Comparison of ENCODE assay signal across 8 mouse cellular contexts in the genomic region with DNA sequence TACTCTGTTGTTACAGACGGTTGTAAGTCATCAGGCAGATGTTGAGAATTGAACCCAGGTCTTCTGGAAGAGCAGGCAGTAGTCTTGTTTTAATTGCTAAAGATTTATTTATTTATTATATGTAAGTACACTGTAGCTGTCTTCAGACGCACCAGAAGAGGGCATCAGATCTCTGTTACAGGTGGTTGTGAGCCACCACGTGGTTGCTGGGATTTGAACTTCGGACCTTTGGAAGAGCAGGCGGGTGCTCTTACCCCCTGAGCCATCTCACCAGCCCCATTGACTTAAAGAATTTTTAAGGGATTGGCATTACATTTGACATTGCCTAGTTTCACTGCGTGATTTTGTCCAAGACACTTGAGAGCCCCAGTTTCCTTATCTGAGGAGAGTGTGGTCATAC. TPM values are rescaled to one million over a fixed set of nuclear protein-coding genes. Genes with fewer than 3 reads are reported as not detected.
A peak's percentile ranks its signal among the peaks of the same experiment; 100 is the strongest.
DNase-seq lines count a peak whose midpoint lies in the region; ATAC-seq and TF ChIP-seq lines count a peak whose summit lies in the region.
"Not testable (repeated sequence)": the region's sequence is repeated elsewhere in the genome, so short reads cannot be mapped to it uniquely, and the experiment has no call there.

No protein-coding gene starts in this region.

- not testable (repeated sequence) for H3K27me3 ChIP-seq in embryonic facial prominence, embryonic 12.5 days; heart, embryonic 15.5 days; hindbrain, postnatal 0 days (ENCODE audit: insufficient read depth, low read length); kidney, embryonic 14.5 days (ENCODE audit: control insufficient read depth, insufficient read depth, low read length); limb, embryonic 13.5 days; midbrain, embryonic 11.5 days (ENCODE audit: control insufficient read depth, insufficient read depth, low read length); stomach, embryonic 16.5 days (ENCODE audit: control insufficient read depth, insufficient read depth, low read length)

- not testable (repeated sequence) for H3K4me1 ChIP-seq in embryonic facial prominence, embryonic 12.5 days; hindbrain, postnatal 0 days (ENCODE audit: insufficient read depth, low read length); kidney, embryonic 14.5 days (ENCODE audit: control insufficient read depth, insufficient read depth, low read length); limb, embryonic 13.5 days; midbrain, embryonic 11.5 days (ENCODE audit: control insufficient read depth, insufficient read depth, low read length); stomach, embryonic 16.5 days (ENCODE audit: control insufficient read depth, insufficient read depth, low read length)
- peaks cover 26% of the 10 kb centered on the region for H3K4me1 ChIP-seq in heart, embryonic 15.5 days (replicated peaks)

- H3K27ac ChIP-seq in embryonic facial prominence, embryonic 12.5 days, result peak overlapping the region; percentile 7; the same call in 1 of the 2 replicates
- H3K27ac ChIP-seq in gastrocnemius, adult 2 months, result peak overlapping the region; percentile 20; the same call in 1 of the 2 replicates
- H3K27ac ChIP-seq in heart, embryonic 15.5 days, result peak overlapping the region; percentile 78
- H3K27ac ChIP-seq in hindbrain, postnatal 0 days, result peak overlapping the region; percentile 64; the same call in 1 of the 2 replicates
- peak overlapping the region; percentile 66; the same call in 1 of the 2 replicates for H3K27ac ChIP-seq in kidney, embryonic 14.5 days (ENCODE audit: low read depth, low read length)
- peak overlapping the region; percentile 58; the same call in 1 of the 2 replicates for H3K27ac ChIP-seq in limb, embryonic 13.5 days
- not testable (repeated sequence) for H3K27ac ChIP-seq in midbrain, embryonic 11.5 days (ENCODE audit: low read depth, low read length)
- peak overlapping the region; percentile 58; the same call in 1 of the 2 replicates for H3K27ac ChIP-seq in stomach, embryonic 16.5 days (ENCODE audit: low read length)

- not testable (repeated sequence) for H3K9ac ChIP-seq in embryonic facial prominence, embryonic 12.5 days; heart, embryonic 15.5 days; hindbrain, postnatal 0 days (replicated peaks; ENCODE audit: low read length); kidney, embryonic 14.5 days (ENCODE audit: low read depth, low read length); limb, embryonic 13.5 days; midbrain, embryonic 11.5 days (ENCODE audit: low read length); stomach, embryonic 16.5 days (ENCODE audit: low read length)

- not testable (repeated sequence) for H3K4me3 ChIP-seq in embryonic facial prominence, embryonic 12.5 days; gastrocnemius, adult 2 months; heart, embryonic 15.5 days; hindbrain, postnatal 0 days (ENCODE audit: low read length); kidney, embryonic 14.5 days (ENCODE audit: low read length); limb, embryonic 13.5 days; midbrain, embryonic 11.5 days (ENCODE audit: low read depth, low read length); stomach, embryonic 16.5 days (replicated peaks; ENCODE audit: low read length)

- H3K4me2 ChIP-seq in embryonic facial prominence, embryonic 12.5 days (replicated peaks); hindbrain, postnatal 0 days (ENCODE audit: low read depth, low read length); kidney, embryonic 14.5 days (replicated peaks; ENCODE audit: low read depth, low read length); limb, embryonic 13.5 days (replicated peaks); midbrain, embryonic 11.5 days; stomach, embryonic 16.5 days (ENCODE audit: low read depth, low read length): not testable (repeated sequence)
- H3K4me2 ChIP-seq in heart, embryonic 15.5 days, result peak overlapping the region; percentile 47

- ATAC-seq in embryonic facial prominence, embryonic 12.5 days (ENCODE audit: insufficient number of reproducible peaks, insufficient read depth, low FRiP score, low TSS enrichment); heart, embryonic 15.5 days (replicated peaks; ENCODE audit: insufficient number of reproducible peaks, insufficient read depth, low FRiP score, low read depth); hindbrain, postnatal 0 days; kidney, embryonic 14.5 days (ENCODE audit: low FRiP score, low TSS enrichment); limb, embryonic 13.5 days (ENCODE audit: low FRiP score, low read depth); midbrain, embryonic 11.5 days (ENCODE audit: low FRiP score); stomach, embryonic 16.5 days (ENCODE audit: insufficient read depth, low FRiP score): not testable (repeated sequence)

- H3K9me3 ChIP-seq in embryonic facial prominence, embryonic 12.5 days; heart, embryonic 15.5 days (replicated peaks); hindbrain, postnatal 0 days (ENCODE audit: low read length); kidney, embryonic 14.5 days (ENCODE audit: control insufficient read depth, low read length); limb, embryonic 13.5 days; midbrain, embryonic 11.5 days (ENCODE audit: control insufficient read depth, low read length); stomach, embryonic 16.5 days (replicated peaks; ENCODE audit: control insufficient read depth, low read length): not testable (repeated sequence)

- not testable (repeated sequence) for DNase-seq in gastrocnemius, adult 2 months; hindbrain, postnatal 0 days (ENCODE audit: low spot score)
- DNase-seq in midbrain, embryonic 11.5 days (ENCODE audit: low spot score, missing footprints), result peak; percentile 45

- TF ChIP-seq CTCF in gastrocnemius, adult 2 months (IDR thresholded peaks at IDR 0.05), result peak; percentile 1; the same call in 1 of the 2 replicates
- TF ChIP-seq CTCF in hindbrain, postnatal 0 days (IDR thresholded peaks at IDR 0.05; ENCODE audit: low read depth), result peak; percentile 11; the same call in 1 of the 2 replicates

- WGBS in embryonic facial prominence, embryonic 12.5 days, result 78% methylated on average over 6 of the region's 6 CpGs
- WGBS in heart, embryonic 15.5 days, result 80% methylated on average over 6 of the region's 6 CpGs
- 73% methylated on average over 6 of the region's 6 CpGs for WGBS in hindbrain, postnatal 0 days
- WGBS in kidney, embryonic 14.5 days, result 77% methylated on average over 6 of the region's 6 CpGs
- 79% methylated on average over 6 of the region's 6 CpGs for WGBS in limb, embryonic 13.5 days
- WGBS in midbrain, embryonic 11.5 days, result 74% methylated on average over 6 of the region's 6 CpGs
- WGBS in stomach, embryonic 16.5 days, result 71% methylated on average over 6 of the region's 6 CpGs

- intact Hi-C loops in gastrocnemius, adult 2 months (cut with DNase I), result not testable (repeated sequence)

- peaks cover 54% of the 10 kb centered on the region for H3K36me3 ChIP-seq in embryonic facial prominence, embryonic 12.5 days
- H3K36me3 ChIP-seq in heart, embryonic 15.5 days, result peaks cover 29% of the 10 kb centered on the region
- H3K36me3 ChIP-seq in hindbrain, postnatal 0 days (ENCODE audit: insufficient read depth, low read length), result peaks cover 26% of the 10 kb centered on the region
- H3K36me3 ChIP-seq in kidney, embryonic 14.5 days (ENCODE audit: control insufficient read depth, insufficient read depth, low read length), result peaks cover 58% of the 10 kb centered on the region
- H3K36me3 ChIP-seq in limb, embryonic 13.5 days, result peaks cover 78% of the 10 kb centered on the region
- H3K36me3 ChIP-seq in midbrain, embryonic 11.5 days (ENCODE audit: control insufficient read depth, insufficient read depth, low read length); stomach, embryonic 16.5 days (ENCODE audit: control insufficient read depth, insufficient read depth, low read length): not testable (repeated sequence)

RNA-seq across cellular contexts. Expression of a gene that starts 6.0 kb away (rescaled TPM):
- 14.1 and 14.7 TPM in 2 replicates for polyA plus RNA-seq in embryonic facial prominence, embryonic 12.5 days (2016; fragmentation: Nextera tagmentation; extraction: Ambion mirVana)
- total RNA-seq in gastrocnemius, adult 2 months (2021), result 1 to 10 TPM; 3.9 to 5.2 TPM
- 6.1 and 9.6 TPM in 2 replicates for polyA plus RNA-seq in heart, embryonic 15.5 days (2015; fragmentation: Nextera tagmentation; extraction: Ambion mirVana)
- total RNA-seq in hindbrain, postnatal 0 days (2014; rRNA removed), result 14.6 and 17.9 TPM in 2 replicates
- 8.6 and 8.9 TPM in 2 replicates for polyA plus RNA-seq in hindbrain, postnatal 0 days (2015; fragmentation: Nextera tagmentation; extraction: Ambion mirVana)
- 17.3 and 18.4 TPM in 2 replicates for polyA plus RNA-seq in kidney, embryonic 14.5 days (2014; fragmentation: Nextera tagmentation; extraction: Ambion mirVana)
- polyA plus RNA-seq in limb, embryonic 13.5 days (2015; fragmentation: Nextera tagmentation; extraction: Ambion mirVana), result 14.7 and 15.7 TPM in 2 replicates
- polyA plus RNA-seq in midbrain, embryonic 11.5 days (2014; fragmentation: Nextera tagmentation; extraction: Ambion mirVana), result 12.2 and 13.8 TPM in 2 replicates
- polyA plus RNA-seq in stomach, embryonic 16.5 days (2015; fragmentation: Nextera tagmentation; extraction: Ambion mirVana), result 12.0 and 12.6 TPM in 2 replicates

RNA-seq across cellular contexts. Expression of a gene that starts 11.1 kb away (rescaled TPM):
- polyA plus RNA-seq in embryonic facial prominence, embryonic 12.5 days (2016; fragmentation: Nextera tagmentation; extraction: Ambion mirVana), result 94.1 and 96.3 TPM in 2 replicates
- total RNA-seq in gastrocnemius, adult 2 months (2021), result 10 to 100 TPM; 39.3 to 39.5 TPM
- polyA plus RNA-seq in heart, embryonic 15.5 days (2015; fragmentation: Nextera tagmentation; extraction: Ambion mirVana), result 110 and 122 TPM in 2 replicates
- 96.5 and 105 TPM in 2 replicates for total RNA-seq in hindbrain, postnatal 0 days (2014; rRNA removed)
- polyA plus RNA-seq in hindbrain, postnatal 0 days (2015; fragmentation: Nextera tagmentation; extraction: Ambion mirVana), result 109 and 111 TPM in 2 replicates
- 112 and 114 TPM in 2 replicates for polyA plus RNA-seq in kidney, embryonic 14.5 days (2014; fragmentation: Nextera tagmentation; extraction: Ambion mirVana)
- 97.9 and 100 TPM in 2 replicates for polyA plus RNA-seq in limb, embryonic 13.5 days (2015; fragmentation: Nextera tagmentation; extraction: Ambion mirVana)
- polyA plus RNA-seq in midbrain, embryonic 11.5 days (2014; fragmentation: Nextera tagmentation; extraction: Ambion mirVana), result 61.6 and 65.4 TPM in 2 replicates
- 82.5 and 87.8 TPM in 2 replicates for polyA plus RNA-seq in stomach, embryonic 16.5 days (2015; fragmentation: Nextera tagmentation; extraction: Ambion mirVana)

RNA-seq across cellular contexts. Expression of a gene that starts 25.8 kb away (rescaled TPM):
- 28.2 and 28.9 TPM in 2 replicates for polyA plus RNA-seq in embryonic facial prominence, embryonic 12.5 days (2016; fragmentation: Nextera tagmentation; extraction: Ambion mirVana)
- total RNA-seq in gastrocnemius, adult 2 months (2021), result 10 to 100 TPM; 10.2 to 10.3 TPM
- 9.0 and 12.0 TPM in 2 replicates for polyA plus RNA-seq in heart, embryonic 15.5 days (2015; fragmentation: Nextera tagmentation; extraction: Ambion mirVana)
- 34.4 and 34.6 TPM in 2 replicates for total RNA-seq in hindbrain, postnatal 0 days (2014; rRNA removed)
- 12.3 and 12.8 TPM in 2 replicates for polyA plus RNA-seq in hindbrain, postnatal 0 days (2015; fragmentation: Nextera tagmentation; extraction: Ambion mirVana)
- 18.2 and 27.2 TPM in 2 replicates for polyA plus RNA-seq in kidney, embryonic 14.5 days (2014; fragmentation: Nextera tagmentation; extraction: Ambion mirVana)
- polyA plus RNA-seq in limb, embryonic 13.5 days (2015; fragmentation: Nextera tagmentation; extraction: Ambion mirVana), result 19.2 and 19.3 TPM in 2 replicates
- 20.1 and 22.8 TPM in 2 replicates for polyA plus RNA-seq in midbrain, embryonic 11.5 days (2014; fragmentation: Nextera tagmentation; extraction: Ambion mirVana)
- polyA plus RNA-seq in stomach, embryonic 16.5 days (2015; fragmentation: Nextera tagmentation; extraction: Ambion mirVana), result 12.9 and 13.6 TPM in 2 replicates

RNA-seq across cellular contexts. Expression of a gene that starts 44.9 kb away (rescaled TPM):
- 52.7 and 53.4 TPM in 2 replicates for polyA plus RNA-seq in embryonic facial prominence, embryonic 12.5 days (2016; fragmentation: Nextera tagmentation; extraction: Ambion mirVana)
- total RNA-seq in gastrocnemius, adult 2 months (2021), result 10 to 100 TPM; 14.1 to 15.5 TPM
- 36.1 and 43.9 TPM in 2 replicates for polyA plus RNA-seq in heart, embryonic 15.5 days (2015; fragmentation: Nextera tagmentation; extraction: Ambion mirVana)
- 26.2 and 33.1 TPM in 2 replicates for total RNA-seq in hindbrain, postnatal 0 days (2014; rRNA removed)
- 57.5 and 61.8 TPM in 2 replicates for polyA plus RNA-seq in hindbrain, postnatal 0 days (2015; fragmentation: Nextera tagmentation; extraction: Ambion mirVana)
- polyA plus RNA-seq in kidney, embryonic 14.5 days (2014; fragmentation: Nextera tagmentation; extraction: Ambion mirVana), result 59.9 and 65.8 TPM in 2 replicates
- polyA plus RNA-seq in limb, embryonic 13.5 days (2015; fragmentation: Nextera tagmentation; extraction: Ambion mirVana), result 44.8 and 46.8 TPM in 2 replicates
- 59.3 and 62.4 TPM in 2 replicates for polyA plus RNA-seq in midbrain, embryonic 11.5 days (2014; fragmentation: Nextera tagmentation; extraction: Ambion mirVana)
- 39.6 and 44.9 TPM in 2 replicates for polyA plus RNA-seq in stomach, embryonic 16.5 days (2015; fragmentation: Nextera tagmentation; extraction: Ambion mirVana)

RNA-seq across cellular contexts. Expression of a gene that starts 45.2 kb away (rescaled TPM):
- polyA plus RNA-seq in embryonic facial prominence, embryonic 12.5 days (2016; fragmentation: Nextera tagmentation; extraction: Ambion mirVana), result 354 and 364 TPM in 2 replicates
- 10 to 100 TPM; 47.4 to 53.4 TPM for total RNA-seq in gastrocnemius, adult 2 months (2021)
- polyA plus RNA-seq in heart, embryonic 15.5 days (2015; fragmentation: Nextera tagmentation; extraction: Ambion mirVana), result 232 and 253 TPM in 2 replicates
- 178 and 195 TPM in 2 replicates for total RNA-seq in hindbrain, postnatal 0 days (2014; rRNA removed)
- 475 and 479 TPM in 2 replicates for polyA plus RNA-seq in hindbrain, postnatal 0 days (2015; fragmentation: Nextera tagmentation; extraction: Ambion mirVana)
- polyA plus RNA-seq in kidney, embryonic 14.5 days (2014; fragmentation: Nextera tagmentation; extraction: Ambion mirVana), result 230 and 351 TPM in 2 replicates
- 384 and 391 TPM in 2 replicates for polyA plus RNA-seq in limb, embryonic 13.5 days (2015; fragmentation: Nextera tagmentation; extraction: Ambion mirVana)
- 188 and 208 TPM in 2 replicates for polyA plus RNA-seq in midbrain, embryonic 11.5 days (2014; fragmentation: Nextera tagmentation; extraction: Ambion mirVana)
- 377 and 396 TPM in 2 replicates for polyA plus RNA-seq in stomach, embryonic 16.5 days (2015; fragmentation: Nextera tagmentation; extraction: Ambion mirVana)
